Mouse (Mus musculus): Measurements from ENCODE around the gene Aip.
"Not testable (repeated sequence)": the region's sequence is repeated elsewhere in the genome, so short reads cannot be mapped to it uniquely, and the experiment has no call there.

Aip gene

DNA sequence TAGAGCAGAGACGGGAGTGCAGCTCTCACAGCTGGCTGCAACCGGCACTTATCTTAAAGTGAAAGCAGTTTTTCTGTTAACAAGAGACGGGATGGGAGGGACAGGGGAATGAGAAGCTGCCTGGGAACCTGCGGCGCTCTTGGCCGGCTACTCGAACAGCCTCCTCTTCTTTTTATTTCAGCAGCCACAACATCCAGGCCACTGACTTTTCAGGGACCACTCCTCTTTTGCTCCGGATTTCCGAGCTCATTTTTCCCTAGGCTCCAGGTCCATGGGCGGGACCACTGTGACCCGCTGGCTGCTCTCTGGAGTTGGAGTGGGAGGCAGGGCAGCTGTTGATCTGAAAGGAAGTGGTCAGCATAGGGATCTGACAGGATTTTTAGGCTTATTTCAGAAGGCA lies 61.2 kb downstream of the Aip start:
- not testable (repeated sequence) for DNase-seq (ENCODE audit: low spot score in 2 of 2)
